In genomic region chrX:166348634-166349033, GRCm38 (mm10) we compare ENCODE assay signal across 14 mouse cellular contexts.
DNase-seq lines count a peak whose midpoint lies in the region; ATAC-seq and TF ChIP-seq lines count a peak whose summit lies in the region.
"Had no signal": no experiment of that assay in that cellular context is flagged by ENCODE, and none has a peak within 500 bp of the region (broad histone marks: within the 10 kb centered on the region; RNA-seq: fewer than 3 reads in every experiment).

No protein-coding gene starts in this region.

- H3K27me3 ChIP-seq in forebrain, embryonic 11.5 days (ENCODE audit: control insufficient read depth, insufficient read depth, low read length) = peaks cover 2% of the 10 kb centered on the region; the same call in 1 of the 2 replicates
- peaks cover 80% of the 10 kb centered on the region for H3K27me3 ChIP-seq in forebrain, embryonic 10.5 days (ENCODE audit: poor library complexity, severe bottlenecking)
- no peaks in the 10 kb centered on the region for H3K27me3 ChIP-seq in forebrain, embryonic 15.5 days
- no peaks in the 10 kb centered on the region for H3K27me3 ChIP-seq in hindbrain, embryonic 16.5 days (replicated peaks; ENCODE audit: control insufficient read depth, insufficient read depth, low read length)
- no peaks in the 10 kb centered on the region for H3K27me3 ChIP-seq in midbrain, postnatal 0 days (ENCODE audit: insufficient read depth, low read length)

- 80% methylated on average over 4 of the region's 4 CpGs for WGBS in forebrain, embryonic 11.5 days
- 94% methylated on average over 4 of the region's 4 CpGs for WGBS in forebrain, embryonic 10.5 days
- 34% methylated on average over 4 of the region's 4 CpGs for WGBS in forebrain, embryonic 15.5 days
- 43% methylated on average over 4 of the region's 4 CpGs for WGBS in hindbrain, embryonic 16.5 days
- 44% methylated on average over 4 of the region's 4 CpGs for WGBS in midbrain, postnatal 0 days

- H3K9me3 ChIP-seq in forebrain, embryonic 11.5 days (ENCODE audit: control insufficient read depth, low read length) = no peaks in the 10 kb centered on the region
- H3K9me3 ChIP-seq in forebrain, embryonic 10.5 days = no peaks in the 10 kb centered on the region
- no peaks in the 10 kb centered on the region for H3K9me3 ChIP-seq in forebrain, embryonic 15.5 days
- H3K9me3 ChIP-seq in hindbrain, embryonic 16.5 days (ENCODE audit: control insufficient read depth, low read length) = no peaks in the 10 kb centered on the region
- no peaks in the 10 kb centered on the region for H3K9me3 ChIP-seq in midbrain, postnatal 0 days (ENCODE audit: low read length)

- no peak overlapping the region for H3K4me3 ChIP-seq in forebrain, embryonic 11.5 days (ENCODE audit: low read depth, low read length)
- no peak overlapping the region; the same call in 1 of the 2 replicates for H3K4me3 ChIP-seq in forebrain, embryonic 10.5 days
- peak overlapping the region; percentile 49 for H3K4me3 ChIP-seq in forebrain, embryonic 15.5 days
- H3K4me3 ChIP-seq in hindbrain, embryonic 16.5 days (ENCODE audit: low read length) = peak overlapping the region; percentile 36
- H3K4me3 ChIP-seq in midbrain, postnatal 0 days (ENCODE audit: low read depth, low read length) = peak overlapping the region; percentile 44

- no peak for ATAC-seq in forebrain, embryonic 11.5 days (replicated peaks; ENCODE audit: low FRiP score)
- no peak for ATAC-seq in forebrain, embryonic 15.5 days (replicated peaks)
- ATAC-seq in hindbrain, embryonic 16.5 days = no peak
- ATAC-seq in midbrain, postnatal 0 days (ENCODE audit: low FRiP score) = no peak
- ATAC-seq: Patski had no signal

- H3K4me2 ChIP-seq in forebrain, embryonic 11.5 days (ENCODE audit: low read depth, low read length, severe bottlenecking) = peak overlapping the region; percentile 36; the same call in 1 of the 2 replicates
- H3K4me2 ChIP-seq in forebrain, embryonic 15.5 days (replicated peaks) = peak overlapping the region; percentile 46
- peak overlapping the region; percentile 48 for H3K4me2 ChIP-seq in hindbrain, embryonic 16.5 days (ENCODE audit: low read length)
- H3K4me2 ChIP-seq in midbrain, postnatal 0 days (ENCODE audit: low read depth, low read length, poor library complexity, severe bottlenecking) = peak overlapping the region; percentile 48

- no peaks in the 10 kb centered on the region for H3K4me1 ChIP-seq in forebrain, embryonic 11.5 days (replicated peaks; ENCODE audit: control insufficient read depth, insufficient read depth, low read length)
- H3K4me1 ChIP-seq in forebrain, embryonic 10.5 days = peaks cover 6% of the 10 kb centered on the region; the same call in 1 of the 2 replicates
- peaks cover 27% of the 10 kb centered on the region for H3K4me1 ChIP-seq in forebrain, embryonic 15.5 days
- no peaks in the 10 kb centered on the region for H3K4me1 ChIP-seq in hindbrain, embryonic 16.5 days (ENCODE audit: control insufficient read depth, insufficient read depth, low read depth, low read length)
- no peaks in the 10 kb centered on the region for H3K4me1 ChIP-seq in midbrain, postnatal 0 days (ENCODE audit: insufficient read depth, low read length)

- no peaks in the 10 kb centered on the region for H3K36me3 ChIP-seq in forebrain, embryonic 11.5 days (ENCODE audit: control insufficient read depth, insufficient read depth, low read length)
- no peaks in the 10 kb centered on the region for H3K36me3 ChIP-seq in forebrain, embryonic 10.5 days (replicated peaks)
- no peaks in the 10 kb centered on the region for H3K36me3 ChIP-seq in forebrain, embryonic 15.5 days
- H3K36me3 ChIP-seq in hindbrain, embryonic 16.5 days (ENCODE audit: control insufficient read depth, insufficient read depth, low read length) = no peaks in the 10 kb centered on the region
- H3K36me3 ChIP-seq in midbrain, postnatal 0 days (ENCODE audit: insufficient read depth, low read length) = no peaks in the 10 kb centered on the region

- TF ChIP-seq CTCF in midbrain, postnatal 0 days (IDR thresholded peaks at IDR 0.05) = no peak

- no peak overlapping the region for H3K9ac ChIP-seq in forebrain, embryonic 11.5 days (ENCODE audit: low read length)
- H3K9ac ChIP-seq in forebrain, embryonic 15.5 days (replicated peaks) = peak overlapping the region; percentile 65
- H3K9ac ChIP-seq in hindbrain, embryonic 16.5 days (ENCODE audit: low read depth, low read length) = no peak overlapping the region
- H3K9ac ChIP-seq in midbrain, postnatal 0 days (replicated peaks; ENCODE audit: low read length, poor library complexity, severe bottlenecking) = no peak overlapping the region

- no peak for DNase-seq in forebrain, embryonic 11.5 days (ENCODE audit: low spot score)
- DNase-seq in forebrain, embryonic 10.5 days (ENCODE audit: extremely low spot score, low spot score) = no peak
- peak; percentile 31 for DNase-seq in midbrain, postnatal 0 days (ENCODE audit: low spot score)
- no peak for DNase-seq in MN1 (ENCODE audit: low spot score)
- DNase-seq in frontal cortex, postnatal 25 days (ENCODE audit: low spot score in 2 of 2) = no peak
- DNase-seq in spleen, adult 18-20 months = no peak
- DNase-seq: cerebellum, adult 8-10 months; heart, adult 18-20 months; kidney, adult 8-10 months; lung, adult 18-20 months; lung, postnatal 4 days had no signal

- H3K27ac ChIP-seq in forebrain, embryonic 11.5 days (ENCODE audit: low read depth, low read length) = no peak overlapping the region
- H3K27ac ChIP-seq in forebrain, embryonic 10.5 days = no peak overlapping the region
- H3K27ac ChIP-seq in forebrain, embryonic 15.5 days (replicated peaks) = peak overlapping the region; percentile 88
- H3K27ac ChIP-seq in hindbrain, embryonic 16.5 days (ENCODE audit: low read depth, low read length) = peak overlapping the region; percentile 44; the same call in 1 of the 2 replicates
- H3K27ac ChIP-seq in midbrain, postnatal 0 days (ENCODE audit: low read depth, low read length) = no peak overlapping the region

Comparison
In these comparisons a context has a peak if more than half of its experiments do, and no peak if none do; other contexts are left out.
1. H3K27ac ChIP-seq: peak in forebrain, embryonic 15.5 days (single experiment) and hindbrain, embryonic 16.5 days (single experiment); none in forebrain, embryonic 11.5 days (single experiment), forebrain, embryonic 10.5 days (single experiment) and midbrain, postnatal 0 days (single experiment).
2. H3K4me3 ChIP-seq: peak in forebrain, embryonic 15.5 days (single experiment), hindbrain, embryonic 16.5 days (single experiment) and midbrain, postnatal 0 days (single experiment); none in forebrain, embryonic 11.5 days (single experiment) and forebrain, embryonic 10.5 days (single experiment).
3. Peak in every context shown above with its lines, with median percentiles within 50 percentile points of each other: H3K4me2 ChIP-seq.